ENCODE assay signal across 9 mouse cellular contexts in the genomic region with DNA sequence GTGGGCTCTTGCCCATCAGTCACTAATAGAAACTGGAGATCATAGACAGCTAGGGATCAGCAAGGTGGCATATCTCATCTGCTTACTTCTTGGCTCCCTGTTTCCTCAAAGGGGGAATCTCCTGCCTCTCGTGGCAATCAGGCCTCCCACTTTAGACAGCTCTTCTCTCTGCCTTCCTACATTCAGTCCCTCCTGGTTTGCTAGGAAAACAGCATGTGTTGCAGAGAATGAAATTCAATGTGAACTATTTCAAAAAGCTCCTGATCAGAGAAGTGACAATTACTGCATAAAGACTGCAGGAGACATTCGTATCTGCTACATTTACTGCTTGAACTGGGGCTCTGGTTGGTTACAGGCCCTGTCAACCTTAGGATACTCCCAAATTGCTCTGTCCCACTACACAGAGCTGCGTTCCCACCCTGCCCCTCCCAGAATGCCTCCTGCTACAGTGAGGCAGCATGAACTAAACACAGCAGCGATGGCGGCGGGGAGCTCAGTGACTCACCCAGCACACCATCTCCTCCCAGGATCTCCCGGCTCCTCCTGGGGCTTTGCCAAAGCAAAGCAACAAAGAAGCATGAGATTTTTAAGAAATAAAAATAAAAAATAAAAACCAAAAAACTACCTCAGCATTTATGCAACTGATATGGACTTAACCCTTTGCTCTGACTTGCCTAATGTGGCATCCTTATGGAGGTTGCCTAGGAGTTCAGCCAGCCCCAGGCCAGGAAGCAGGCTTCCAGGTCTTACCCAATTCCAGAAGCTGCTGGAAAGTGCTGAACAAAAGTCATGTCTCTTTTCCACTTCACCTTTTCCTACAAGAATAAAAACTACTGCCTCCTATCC. TPM values are rescaled to one million over a fixed set of nuclear protein-coding genes. Genes with fewer than 3 reads are reported as not detected.
DNase-seq lines count a peak whose midpoint lies in the region; ATAC-seq and TF ChIP-seq lines count a peak whose summit lies in the region.
"Had no signal": no experiment of that assay in that cellular context is flagged by ENCODE, and none has a peak within 500 bp of the region (broad histone marks: within the 10 kb centered on the region; RNA-seq: fewer than 3 reads in every experiment).

No protein-coding gene starts in this region.

- H3K27ac ChIP-seq in forebrain, embryonic 13.5 days = 0 out of 2 replicates have a peak overlapping the region, but pooled peaks have one; percentile 28
- no peak overlapping the region for H3K27ac ChIP-seq in forebrain, embryonic 12.5 days

- H3ac ChIP-seq in myocyte (ENCODE audit: control insufficient read depth, insufficient read length) = no peak overlapping the region

- no peaks in the 10 kb centered on the region for H3K9me3 ChIP-seq in forebrain, embryonic 13.5 days (replicated peaks)
- H3K9me3 ChIP-seq in forebrain, embryonic 12.5 days = no peaks in the 10 kb centered on the region

- H3K27me3 ChIP-seq in forebrain, embryonic 13.5 days = no peaks in the 10 kb centered on the region
- no peaks in the 10 kb centered on the region for H3K27me3 ChIP-seq in forebrain, embryonic 12.5 days
- H3K27me3 ChIP-seq in myocyte (ENCODE audit: control insufficient read depth, insufficient read depth, insufficient read length) = no peaks in the 10 kb centered on the region

- no peak for TF ChIP-seq POLR2A in myocyte (IDR thresholded peaks at IDR 0.05; ENCODE audit: insufficient read length, low read depth)

- ATAC-seq in forebrain, embryonic 13.5 days = no peak
- no peak for ATAC-seq in forebrain, embryonic 12.5 days (ENCODE audit: low FRiP score)
- no peak for ATAC-seq in CD4-positive, CD25-positive, alpha-beta regulatory T cell, adult 4 months

- peaks cover 10% of the 10 kb centered on the region for H3K4me1 ChIP-seq in forebrain, embryonic 13.5 days
- peaks cover 8% of the 10 kb centered on the region for H3K4me1 ChIP-seq in forebrain, embryonic 12.5 days

- no peak overlapping the region for H3K4me3 ChIP-seq in forebrain, embryonic 13.5 days
- H3K4me3 ChIP-seq in forebrain, embryonic 12.5 days (replicated peaks) = no peak overlapping the region
- no peak overlapping the region for H3K4me3 ChIP-seq in myocyte

- H3K4me2 ChIP-seq in forebrain, embryonic 13.5 days = no peak overlapping the region
- no peak overlapping the region for H3K4me2 ChIP-seq in forebrain, embryonic 12.5 days
- peak overlapping the region; percentile 73 for H3K4me2 ChIP-seq in myocyte (ENCODE audit: low read depth)

- DNase-seq in left cerebral cortex, adult 18-20 months (ENCODE audit: low spot score in 2 of 2) = peak; percentile 70
- no peak for DNase-seq in left cerebral cortex, adult 11 months (ENCODE audit: low spot score)
- peak; percentile 32 for DNase-seq in ZHBTc4 (ENCODE audit: low read depth, low spot score)
- no peak for DNase-seq in cerebellum, postnatal 36 days
- DNase-seq: layer of hippocampus, adult 9-11 months had no signal

- H3K79me2 ChIP-seq in myocyte (ENCODE audit: control insufficient read depth, insufficient read depth) = peaks cover 60% of the 10 kb centered on the region

- peaks cover 6% of the 10 kb centered on the region for H3K36me3 ChIP-seq in forebrain, embryonic 13.5 days (ENCODE audit: poor library complexity, severe bottlenecking)
- peaks cover 3% of the 10 kb centered on the region; the same call in 1 of the 2 replicates for H3K36me3 ChIP-seq in forebrain, embryonic 12.5 days (replicated peaks)
- no peaks in the 10 kb centered on the region for H3K36me3 ChIP-seq in myocyte (ENCODE audit: control insufficient read depth, insufficient read depth)

- WGBS in forebrain, embryonic 13.5 days = 88% methylated on average over 7 of the region's 7 CpGs
- WGBS in forebrain, embryonic 12.5 days = 93% methylated on average over 7 of the region's 7 CpGs

- H3K9ac ChIP-seq in forebrain, embryonic 13.5 days = no peak overlapping the region
- no peak overlapping the region for H3K9ac ChIP-seq in forebrain, embryonic 12.5 days

TF ChIP-seq in myocyte, 11 proteins besides CTCF, POLR2A, EP300 and RAD21:
- no peak for TF ChIP-seq TCF12 (IDR thresholded peaks at IDR 0.05; ENCODE audit: insufficient read depth, poor library complexity, severe bottlenecking)
- TF ChIP-seq POLR2AphosphoS2 (IDR thresholded peaks at IDR 0.05; ENCODE audit: insufficient read length, low read depth) = no peak
- no peak for TF ChIP-seq CEBPB (IDR thresholded peaks at IDR 0.05; ENCODE audit: insufficient read depth, poor library complexity, severe bottlenecking)
- no peak for TF ChIP-seq MYOG (IDR thresholded peaks at IDR 0.05; ENCODE audit: control insufficient read depth in 1 of 3, insufficient read depth in 1 of 3, insufficient read length in 2 of 3, low read depth in 2 of 3)
- TF ChIP-seq TCF3 (IDR thresholded peaks at IDR 0.05; ENCODE audit: insufficient read length, low read depth) = no peak
- no peak for TF ChIP-seq REST (IDR thresholded peaks at IDR 0.05; ENCODE audit: insufficient read depth, insufficient read length)
- TF ChIP-seq USF1 (IDR thresholded peaks at IDR 0.05; ENCODE audit: low read depth) = no peak
- TF ChIP-seq E2F4 (IDR thresholded peaks at IDR 0.05; ENCODE audit: insufficient read depth) = no peak
- TF ChIP-seq MAX (IDR thresholded peaks at IDR 0.05; ENCODE audit: low read depth) = no peak
- no peak for TF ChIP-seq SRF (IDR thresholded peaks at IDR 0.05; ENCODE audit: control insufficient read depth, insufficient read length, low read depth)
- TF ChIP-seq MYOD1 (IDR thresholded peaks at IDR 0.05; ENCODE audit: control insufficient read depth in 1 of 3, insufficient read length in 2 of 3, low read depth in 2 of 3) = no peak

RNA-seq across cellular contexts. Expression of a gene that starts 34.7 kb away (rescaled TPM):
- polyA plus RNA-seq in forebrain, embryonic 13.5 days (2015; fragmentation: Nextera tagmentation; extraction: Ambion mirVana) = 58.1 and 60.6 TPM in 2 replicates
- polyA plus RNA-seq in forebrain, embryonic 12.5 days (2016; fragmentation: Nextera tagmentation; extraction: Ambion mirVana) = 88.6 and 89.4 TPM in 2 replicates
- total RNA-seq in left cerebral cortex, adult 18-20 months (2021) = 10 to 100 TPM; 17.6 to 17.7 TPM
- polyA plus RNA-seq in myocyte (2012; fragmentation: generic; extraction: Trizol) = 34.1 TPM
- polyA plus RNA-seq in CD4-positive, CD25-positive, alpha-beta regulatory T cell, adult 4 months (2017; shearing (Covaris generic)) = under 1 TPM in 1 of 2 experiments, not detected in 1; 0.42 TPM

RNA-seq across cellular contexts. Expression of a gene that starts 39.8 kb away (rescaled TPM):
- polyA plus RNA-seq in forebrain, embryonic 13.5 days (2015; fragmentation: Nextera tagmentation; extraction: Ambion mirVana) = 38.3 and 39.0 TPM in 2 replicates
- 47.6 and 53.5 TPM in 2 replicates for polyA plus RNA-seq in forebrain, embryonic 12.5 days (2016; fragmentation: Nextera tagmentation; extraction: Ambion mirVana)
- total RNA-seq in left cerebral cortex, adult 18-20 months (2021) = 100 to 1,000 TPM; 123 to 139 TPM
- polyA plus RNA-seq in myocyte (2012; fragmentation: generic; extraction: Trizol) = 33.7 TPM
- polyA plus RNA-seq in CD4-positive, CD25-positive, alpha-beta regulatory T cell, adult 4 months (2017; shearing (Covaris generic)) = 10 to 100 TPM; 53.0 to 75.8 TPM

Comparison
In these comparisons a context has a peak if more than half of its experiments do, and no peak if none do; other contexts are left out.
1. DNase-seq: peak in left cerebral cortex, adult 18-20 months (2 of 2) and ZHBTc4 (single experiment); none in left cerebral cortex, adult 11 months (single experiment) and cerebellum, postnatal 36 days (0 of 2).
2. RNA of a gene that starts 34.7 kb away (polyA plus RNA-seq): 88.6 to 89.4 TPM in forebrain, embryonic 12.5 days, 58.1 to 60.6 TPM in forebrain, embryonic 13.5 days and 34.1 TPM in myocyte (single experiment); 0.42 TPM in CD4-positive, CD25-positive, alpha-beta regulatory T cell, adult 4 months; every median in the first group is over 10 times any median in the second.